Mouse (Mus musculus) gonadal fat pad, adult 2 months (tissue): ENCODE measurements around the gene Selenos. TPM values are rescaled to one million over a fixed set of nuclear protein-coding genes. Genes with fewer than 3 reads are reported as not detected.

Experiments
- DNase-seq: peaks from one replicate; pipeline ENCODE4 v3.0.0-alpha.2; 2012; ENCODE audit warnings: low read depth
- polyA plus RNA-seq: library from polyadenylated mRNA; depleted of rRNA; stranded (reverse); fragments of >200 nt; gene quantifications from 2 replicates; pipeline ENCODE4 v1.2.3, GENCODE M21; 2012; rRNA removed

Gene Selenos
- polyA plus RNA-seq, 1 experiment = 97.7 TPM

GRCm38 (mm10) chr7:66118796-66119195 lies 39.3 kb downstream of the Selenos start:
- no peak for DNase-seq

- DNase-seq = no peak
These were observed 40.7 kb downstream of the Selenos start for GRCm38 (mm10) chr7:66120139-66120538.

GRCm38 (mm10) chr7:66120702-66121396 lies 41.4 kb downstream of the Selenos start:
- no peak for DNase-seq

GRCm38 (mm10) chr7:66124551-66124968 lies 45.1 kb downstream of the Selenos start:
- no peak for DNase-seq

GRCm38 (mm10) chr7:66125368-66125767 lies 45.9 kb downstream of the Selenos start:
- no peak for DNase-seq

GRCm38 (mm10) chr7:66127951-66128645 lies 48.6 kb downstream of the Selenos start:
- no peak for DNase-seq

GRCm38 (mm10) chr7:66128857-66129256 lies 49.4 kb downstream of the Selenos start:
- DNase-seq = no peak

- DNase-seq = no peak
These were observed 50.8 kb downstream of the Selenos start for GRCm38 (mm10) chr7:66130296-66130695.

- no peak for DNase-seq
These were observed 52.5 kb downstream of the Selenos start for GRCm38 (mm10) chr7:66131776-66132421.

- DNase-seq = peak; percentile 65
These were observed 54.7 kb downstream of the Selenos start for GRCm38 (mm10) chr7:66134154-66134553.

GRCm38 (mm10) chr7:66135644-66136043 lies 56.2 kb downstream of the Selenos start:
- DNase-seq = no peak

GRCm38 (mm10) chr7:66136187-66136586 lies 56.7 kb downstream of the Selenos start:
- no peak for DNase-seq

GRCm38 (mm10) chr7:66137309-66137708 lies 57.9 kb downstream of the Selenos start:
- DNase-seq = no peak

GRCm38 (mm10) chr7:66138301-66138700 lies 58.9 kb downstream of the Selenos start:
- DNase-seq = no peak

- no peak for DNase-seq
These were observed 59.4 kb downstream of the Selenos start for GRCm38 (mm10) chr7:66138878-66139277.

Other genes starting within 250 kb of the Selenos start
- 14.0 and 16.9 TPM in 2 replicates for gene Pcsk6, start 217.9 kb upstream of the Selenos start, polyA plus RNA-seq
- not detected in 2 replicates for gene Gm45213, start 36.0 kb upstream of the Selenos start, polyA plus RNA-seq
- gene Snrpa1, start 20.6 kb upstream of the Selenos start, polyA plus RNA-seq = 10.0 and 10.2 TPM in 2 replicates
- gene Chsy1, start 29.9 kb downstream of the Selenos start, polyA plus RNA-seq = 4.7 and 6.3 TPM in 2 replicates